Mouse (Mus musculus): ENCODE measurements at regions not wholly inside any gene's neighbourhood (a gene's known extent, or its start where the extent isn't known, plus 50 kb on each side); places are given as distances from the start of the nearest gene placed in this dataset.

DNA sequence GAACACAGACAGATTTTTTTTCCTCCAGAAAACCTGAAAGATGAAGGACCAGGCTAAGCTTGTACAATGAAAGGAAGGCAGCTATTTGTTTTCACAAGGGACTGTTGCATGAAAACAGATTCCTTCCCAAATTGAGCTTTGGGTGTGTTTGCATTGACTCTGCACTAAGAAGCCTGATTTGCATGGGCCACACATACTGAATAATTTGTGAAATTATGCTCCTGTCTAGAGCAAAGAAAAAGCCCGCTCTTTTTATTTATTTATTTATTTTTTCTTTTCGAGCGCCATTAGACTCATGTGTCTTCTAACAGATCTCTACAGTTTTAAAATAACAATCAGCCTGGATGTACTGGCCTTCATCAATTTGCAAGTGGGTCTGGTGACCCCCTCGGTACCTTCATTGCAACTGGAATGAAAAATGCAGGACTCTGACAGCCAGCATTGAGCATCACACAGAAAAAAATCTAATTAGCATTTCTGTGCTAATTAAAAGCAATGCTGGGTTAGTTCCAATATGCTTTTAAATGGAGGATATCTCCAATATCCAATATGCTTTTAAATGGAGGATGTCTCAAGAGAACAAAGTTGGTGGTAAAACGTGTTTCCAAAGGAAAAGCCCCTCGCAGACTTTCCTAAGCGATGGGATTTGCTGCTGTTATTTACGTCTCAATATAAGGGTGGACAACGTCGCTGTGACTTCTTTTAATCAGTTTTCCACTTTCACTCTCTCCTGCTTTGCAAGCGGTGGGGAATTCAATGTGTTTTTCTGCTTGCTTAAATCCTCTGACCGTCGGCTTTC lies 166.3 kb downstream of the Nedd1 start:
- TF ChIP-seq POLR2A (IDR thresholded peaks at IDR 0.05; ENCODE audit: control insufficient read depth, low read depth, low read length) (no peak), CTCF (IDR thresholded peaks at IDR 0.05; ENCODE audit: control insufficient read depth, insufficient read depth, insufficient replicate concordance, low read depth, low read length) (no peak)
- Histone ChIP-seq H3K27me3 (ENCODE audit: control insufficient read depth, insufficient read depth, low read length) (no peaks in the 10 kb centered on the region), H3K27ac (ENCODE audit: control insufficient read depth, insufficient read depth, low read depth, low read length) (no peak overlapping the region), H3K4me3 (ENCODE audit: control insufficient read depth, low read depth, low read length) (no peak overlapping the region), H3K36me3 (ENCODE audit: control insufficient read depth, insufficient read depth, low read length) (no peaks in the 10 kb centered on the region), H3K4me1 (ENCODE audit: control insufficient read depth, insufficient read depth, low read length) (no peaks in the 10 kb centered on the region)

- Histone ChIP-seq H3K4me3 (ENCODE audit: control insufficient read depth, low read depth, low read length) (no peak overlapping the region), H3K36me3 (ENCODE audit: control insufficient read depth, insufficient read depth, low read length) (no peaks in the 10 kb centered on the region), H3K4me1 (ENCODE audit: control insufficient read depth, insufficient read depth, low read length) (no peaks in the 10 kb centered on the region), H3K27me3 (ENCODE audit: control insufficient read depth, insufficient read depth, low read length) (no peaks in the 10 kb centered on the region), H3K27ac (ENCODE audit: control insufficient read depth, insufficient read depth, low read depth, low read length) (no peak overlapping the region)
- no peak for TF ChIP-seq CTCF (IDR thresholded peaks at IDR 0.05; ENCODE audit: control insufficient read depth, insufficient read depth, insufficient replicate concordance, low read depth, low read length)
- TF ChIP-seq POLR2A (IDR thresholded peaks at IDR 0.05; ENCODE audit: control insufficient read depth, low read depth, low read length): no peak
These were observed 168.3 kb downstream of the Nedd1 start for GRCm38 (mm10) chr10:92553966-92554365.

- TF ChIP-seq POLR2A (IDR thresholded peaks at IDR 0.05; ENCODE audit: control insufficient read depth, low read depth, low read length) (no peak), CTCF (IDR thresholded peaks at IDR 0.05; ENCODE audit: control insufficient read depth, insufficient read depth, insufficient replicate concordance, low read depth, low read length) (no peak)
- no peaks in the 10 kb centered on the region for H3K27me3 ChIP-seq (ENCODE audit: control insufficient read depth, insufficient read depth, low read length)
- H3K36me3 ChIP-seq (ENCODE audit: control insufficient read depth, insufficient read depth, low read length): no peaks in the 10 kb centered on the region
- H3K27ac ChIP-seq (ENCODE audit: control insufficient read depth, insufficient read depth, low read depth, low read length): no peak overlapping the region
- no peak overlapping the region for H3K4me3 ChIP-seq (ENCODE audit: control insufficient read depth, low read depth, low read length)
- no peaks in the 10 kb centered on the region for H3K4me1 ChIP-seq (ENCODE audit: control insufficient read depth, insufficient read depth, low read length)
These were observed 173.2 kb downstream of the Nedd1 start for GRCm38 (mm10) chr10:92548875-92549586.

- no peak overlapping the region for H3K4me3 ChIP-seq (ENCODE audit: control insufficient read depth, low read depth, low read length)
- H3K4me1 ChIP-seq (ENCODE audit: control insufficient read depth, insufficient read depth, low read length): no peaks in the 10 kb centered on the region
- TF ChIP-seq CTCF (IDR thresholded peaks at IDR 0.05; ENCODE audit: control insufficient read depth, insufficient read depth, insufficient replicate concordance, low read depth, low read length): no peak
- no peak for TF ChIP-seq POLR2A (IDR thresholded peaks at IDR 0.05; ENCODE audit: control insufficient read depth, low read depth, low read length)
- no peaks in the 10 kb centered on the region for H3K27me3 ChIP-seq (ENCODE audit: control insufficient read depth, insufficient read depth, low read length)
- H3K27ac ChIP-seq (ENCODE audit: control insufficient read depth, insufficient read depth, low read depth, low read length): no peak overlapping the region
- no peaks in the 10 kb centered on the region for H3K36me3 ChIP-seq (ENCODE audit: control insufficient read depth, insufficient read depth, low read length)
These were observed 183.8 kb downstream of the Nedd1 start for GRCm38 (mm10) chr10:92538433-92538832.

- Histone ChIP-seq H3K4me3 (ENCODE audit: control insufficient read depth, low read depth, low read length) (no peak overlapping the region), H3K27ac (ENCODE audit: control insufficient read depth, insufficient read depth, low read depth, low read length) (no peak overlapping the region), H3K36me3 (ENCODE audit: control insufficient read depth, insufficient read depth, low read length) (no peaks in the 10 kb centered on the region), H3K4me1 (ENCODE audit: control insufficient read depth, insufficient read depth, low read length) (peaks cover 6% of the 10 kb centered on the region), H3K27me3 (ENCODE audit: control insufficient read depth, insufficient read depth, low read length) (no peaks in the 10 kb centered on the region)
- TF ChIP-seq POLR2A (IDR thresholded peaks at IDR 0.05; ENCODE audit: control insufficient read depth, low read depth, low read length): no peak
- TF ChIP-seq CTCF (IDR thresholded peaks at IDR 0.05; ENCODE audit: control insufficient read depth, insufficient read depth, insufficient replicate concordance, low read depth, low read length): no peak
These were observed 205.3 kb downstream of the Nedd1 start for GRCm38 (mm10) chr10:92516886-92517285.

GRCm38 (mm10) chr10:92511769-92512168 lies 210.5 kb downstream of the Nedd1 start:
- H3K4me1 ChIP-seq (ENCODE audit: control insufficient read depth, insufficient read depth, low read length): peaks cover 6% of the 10 kb centered on the region
- TF ChIP-seq CTCF (IDR thresholded peaks at IDR 0.05; ENCODE audit: control insufficient read depth, insufficient read depth, insufficient replicate concordance, low read depth, low read length): no peak
- no peak for TF ChIP-seq POLR2A (IDR thresholded peaks at IDR 0.05; ENCODE audit: control insufficient read depth, low read depth, low read length)
- H3K27ac ChIP-seq (ENCODE audit: control insufficient read depth, insufficient read depth, low read depth, low read length): no peak overlapping the region
- H3K27me3 ChIP-seq (ENCODE audit: control insufficient read depth, insufficient read depth, low read length): no peaks in the 10 kb centered on the region
- no peak overlapping the region for H3K4me3 ChIP-seq (ENCODE audit: control insufficient read depth, low read depth, low read length)
- H3K36me3 ChIP-seq (ENCODE audit: control insufficient read depth, insufficient read depth, low read length): no peaks in the 10 kb centered on the region

DNA sequence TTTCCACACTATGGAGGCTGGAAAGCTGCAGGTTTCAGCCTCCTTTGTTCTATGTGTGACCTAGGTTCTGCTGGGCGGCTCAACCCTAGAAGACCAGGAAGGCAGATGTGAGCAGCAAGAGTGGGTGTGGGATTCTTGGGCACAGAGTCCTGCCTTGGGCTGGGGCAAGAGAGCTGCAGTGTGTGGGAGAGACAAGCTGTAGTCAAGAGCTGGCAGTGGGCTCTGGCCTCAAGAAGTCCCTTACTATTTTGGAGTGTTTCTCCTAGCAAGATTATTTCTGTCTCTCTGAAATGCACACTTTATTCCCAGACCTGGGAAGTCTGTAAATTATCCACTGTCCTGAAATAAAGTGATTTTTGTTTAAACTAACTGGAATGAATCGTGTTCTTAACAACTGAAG lies 211.5 kb downstream of the Nedd1 start:
- TF ChIP-seq POLR2A (IDR thresholded peaks at IDR 0.05; ENCODE audit: control insufficient read depth, low read depth, low read length): no peak
- no peak for TF ChIP-seq CTCF (IDR thresholded peaks at IDR 0.05; ENCODE audit: control insufficient read depth, insufficient read depth, insufficient replicate concordance, low read depth, low read length)
- H3K4me3 ChIP-seq (ENCODE audit: control insufficient read depth, low read depth, low read length): no peak overlapping the region
- no peaks in the 10 kb centered on the region for H3K27me3 ChIP-seq (ENCODE audit: control insufficient read depth, insufficient read depth, low read length)
- peaks cover 6% of the 10 kb centered on the region for H3K4me1 ChIP-seq (ENCODE audit: control insufficient read depth, insufficient read depth, low read length)
- H3K36me3 ChIP-seq (ENCODE audit: control insufficient read depth, insufficient read depth, low read length): no peaks in the 10 kb centered on the region
- H3K27ac ChIP-seq (ENCODE audit: control insufficient read depth, insufficient read depth, low read depth, low read length): no peak overlapping the region

All from testis, adult 2 months (tissue).